Mouse (Mus musculus) ES-E14 (cell line): ENCODE data around the gene Fam186b.
A peak's percentile ranks its signal among the peaks of the same experiment; 100 is the strongest.

Experiments
- CHD2 ChIP-seq: IDR thresholded peaks from 2 replicates; pipeline ENCODE4 v1.6.1; 2014; ENCODE audit warnings: mild to moderate bottlenecking, low read depth, low read length, inconsistent platforms
- HCFC1 ChIP-seq: IDR thresholded peaks from 2 replicates; pipeline ENCODE4 v1.6.1; 2012; ENCODE audit warnings: low read length, inconsistent platforms, borderline replicate concordance; ENCODE audit not compliant: insufficient read depth
- MAFK ChIP-seq: IDR thresholded peaks from 2 replicates; pipeline ENCODE4 v1.6.1; 2014; ENCODE audit warnings: mild to moderate bottlenecking, low read depth, low read length, inconsistent platforms; ENCODE audit not compliant: insufficient read depth
- ZC3H11A ChIP-seq: IDR thresholded peaks from 2 replicates; pipeline ENCODE4 v1.6.1; 2012; ENCODE audit warnings: low read depth, mild to moderate bottlenecking, inconsistent platforms, low read length, borderline replicate concordance
- ZNF384 ChIP-seq: IDR thresholded peaks from 2 replicates; pipeline ENCODE4 v1.6.1; 2012; ENCODE audit warnings: low read depth, low read length, inconsistent platforms

- no peak for TF ChIP-seq CHD2
- TF ChIP-seq HCFC1: no peak
- 0 out of 2 replicates have a peak, but pooled peaks have one; percentile 26 for TF ChIP-seq ZNF384
- TF ChIP-seq MAFK: no peak
- TF ChIP-seq ZC3H11A: no peak
These were observed 12.2 kb downstream of the Fam186b start for GRCm38 (mm10) chr15:99283456-99283855.
